Mouse (Mus musculus) spleen, postnatal 0 days (tissue): ENCODE measurements around the gene Pigr. TPM values are rescaled to one million over a fixed set of nuclear protein-coding genes. Genes with fewer than 3 reads are reported as not detected.

Source experiments
- polyA plus RNA-seq: library from polyadenylated mRNA; unstranded; fragments of >200 nt; fragmentation: Nextera tagmentation; extraction: Ambion mirVana; gene quantifications from 2 replicates; pipeline ENCODE4 v1.2.1, GENCODE M21; 2015

Gene Pigr
- 0.04 TPM in 1 of 2 replicates, not detected in the other for polyA plus RNA-seq

DNA sequence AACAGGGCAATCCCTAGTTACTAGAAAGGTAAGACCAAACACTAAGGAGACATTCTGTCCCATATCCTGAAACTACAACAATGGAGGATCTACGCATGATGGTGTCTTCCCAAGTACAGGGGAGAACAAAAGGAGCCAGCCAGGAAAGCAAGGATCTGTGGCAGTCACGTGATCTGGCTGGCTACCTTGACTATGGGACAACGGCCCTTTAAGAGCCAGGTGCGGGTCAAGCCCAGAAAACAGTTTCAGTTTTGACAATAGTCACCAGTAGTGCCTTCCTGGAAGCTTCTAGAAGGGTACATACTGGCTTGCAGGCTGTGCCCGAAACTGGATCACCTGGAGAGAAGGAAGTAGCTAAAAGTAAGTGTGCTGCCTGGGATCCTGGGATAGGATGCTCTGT is at the start of gene Pigr:
TSS of gene Pigr (plus strand) at position 237 of the 400 bp plus-strand sequence.

DNA sequence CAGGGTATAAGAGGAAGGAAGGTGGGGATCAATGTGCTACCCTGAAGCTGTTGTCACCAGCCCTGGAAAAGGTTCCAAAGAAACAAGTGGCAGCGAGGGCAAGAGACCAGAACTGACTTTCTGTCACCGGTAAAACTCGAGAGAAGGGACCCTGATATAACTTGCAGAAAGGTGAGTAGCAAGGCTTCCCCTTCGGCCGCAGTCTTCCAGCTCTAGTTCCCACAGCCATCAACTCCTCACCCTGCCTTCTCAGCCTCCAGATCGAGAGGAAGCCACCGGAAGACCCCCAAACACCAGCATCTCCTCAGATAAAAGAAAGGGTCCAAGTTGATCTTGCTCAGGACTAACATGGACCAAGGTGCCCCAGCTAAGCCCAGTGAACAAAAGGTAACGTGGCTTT is 25.9 kb upstream of the Pigr start, which contains the start of gene Fcamr:
TSS of gene Fcamr (plus strand) at position 301 of the 400 bp plus-strand sequence.

DNA sequence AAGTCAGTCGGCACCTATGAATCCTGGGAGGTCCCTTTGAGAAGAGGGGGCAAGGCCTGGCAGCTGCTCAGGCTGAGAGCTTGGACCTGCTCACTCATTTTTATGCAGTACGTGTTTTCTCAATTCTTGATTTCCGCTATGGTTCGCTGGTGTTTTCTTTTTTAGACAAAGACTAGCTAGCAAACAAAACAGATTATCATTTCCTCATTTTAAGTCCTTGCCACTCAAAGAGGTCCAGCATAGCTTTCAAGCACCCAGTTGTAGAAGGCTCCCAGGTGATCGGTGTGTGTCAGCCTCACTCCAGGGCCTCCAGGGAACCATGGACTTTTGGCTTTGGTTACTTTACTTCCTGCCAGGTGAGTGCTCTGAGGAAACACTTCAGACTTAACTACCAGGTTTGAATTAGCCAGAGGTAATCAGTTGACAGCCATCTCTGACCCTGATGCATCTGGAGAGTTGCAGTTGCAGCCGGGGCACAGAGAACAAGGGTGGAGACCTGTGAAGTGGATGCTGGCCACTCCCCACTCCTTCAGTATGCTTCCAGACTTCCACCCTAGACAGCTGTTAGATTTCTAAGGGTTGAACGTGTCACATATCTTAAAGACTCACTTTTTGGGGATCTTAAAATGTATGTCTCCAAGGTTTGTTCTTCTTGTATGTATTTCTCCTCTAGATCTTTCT is 39.2 kb downstream of the Pigr start, which contains the start of gene Fcmr:
TSS of gene Fcmr (plus strand) at position 129 of the 681 bp plus-strand sequence.

DNA sequence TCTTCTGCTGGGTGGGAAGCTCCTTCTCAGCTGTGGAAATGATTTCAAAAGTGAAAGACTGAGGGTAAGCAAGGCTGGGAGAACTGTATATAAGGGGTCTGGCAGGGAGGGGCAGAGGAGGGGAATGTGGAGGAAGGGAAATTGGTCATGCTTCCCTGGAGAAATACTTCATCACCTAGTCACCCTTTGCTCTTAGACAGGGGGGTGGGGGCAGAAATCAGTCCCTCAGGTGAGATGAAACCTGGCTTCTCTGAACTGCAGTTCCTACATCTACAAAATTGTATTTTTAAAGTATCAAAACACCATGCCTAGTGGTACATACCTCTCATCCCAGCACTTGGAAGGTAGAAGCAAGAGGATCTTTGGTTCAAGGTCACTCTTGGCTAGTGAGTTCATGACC is 60.9 kb downstream of the Pigr start, which contains the start of gene Il24:
TSS of gene Il24 (minus strand) at position 101 of the 400 bp plus-strand sequence.

Other genes with a start within 250 kb of the Pigr start
- gene Zp3r, start 197.1 kb upstream of the Pigr start, polyA plus RNA-seq: not detected in 2 replicates
- 0.08 and 0.23 TPM in 2 replicates for gene C4bp, start 165.1 kb upstream of the Pigr start, polyA plus RNA-seq
- gene Gm29427, start 110.9 kb upstream of the Pigr start, polyA plus RNA-seq: not detected in 2 replicates
- gene Yod1, start 109.4 kb upstream of the Pigr start, polyA plus RNA-seq: 29.8 and 33.8 TPM in 2 replicates
- 4.0 and 4.6 TPM in 2 replicates for gene Pfkfb2, start 97.4 kb upstream of the Pigr start, polyA plus RNA-seq
- gene AA986860, start 94.7 kb upstream of the Pigr start, polyA plus RNA-seq: 2.8 and 3.0 TPM in 2 replicates
- not detected in 2 replicates for gene Fcamr, start 25.8 kb upstream of the Pigr start, polyA plus RNA-seq
- 3.4 and 3.6 TPM in 2 replicates for gene Fcmr, start 39.0 kb downstream of the Pigr start, polyA plus RNA-seq
- not detected in 2 replicates for gene Il24, start 60.8 kb downstream of the Pigr start, polyA plus RNA-seq
- not detected in 2 replicates for gene Il20, start 84.8 kb downstream of the Pigr start, polyA plus RNA-seq
- gene Il19, start 113.4 kb downstream of the Pigr start, polyA plus RNA-seq: not detected in 2 replicates
- gene Il10, start 193.2 kb downstream of the Pigr start, polyA plus RNA-seq: not detected in 2 replicates